Mouse (Mus musculus) thymus, postnatal 14 days (tissue): Measurements from ENCODE around the gene Olfr703.

ENCODE experiments used
- DNase-seq: peaks from one replicate; pipeline ENCODE4 v3.0.0; 2021

Olfr703 gene

DNA sequence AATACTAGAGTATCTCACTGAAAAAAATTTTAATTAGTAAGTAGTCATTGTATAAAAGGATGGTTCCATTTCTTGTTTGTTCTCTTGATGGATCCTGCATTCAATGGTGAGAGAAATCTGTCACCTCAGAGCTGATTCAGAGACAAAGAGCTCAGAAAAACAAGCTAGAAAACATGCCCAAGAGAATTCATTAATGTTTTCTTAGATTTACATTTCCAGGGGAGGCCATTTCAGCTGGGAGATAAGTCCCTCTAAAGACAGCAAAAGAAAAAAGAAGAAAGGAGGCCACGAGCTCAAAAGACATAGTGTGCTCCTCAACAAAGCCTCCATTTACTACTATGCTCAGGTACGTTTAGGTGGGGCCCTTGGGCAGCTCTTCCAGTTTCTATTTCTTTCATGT, at the start of gene Olfr703:
TSS of gene Olfr703 (plus strand) at position 301 of the 400 bp plus-strand sequence.
- DNase-seq = no peak

DNA sequence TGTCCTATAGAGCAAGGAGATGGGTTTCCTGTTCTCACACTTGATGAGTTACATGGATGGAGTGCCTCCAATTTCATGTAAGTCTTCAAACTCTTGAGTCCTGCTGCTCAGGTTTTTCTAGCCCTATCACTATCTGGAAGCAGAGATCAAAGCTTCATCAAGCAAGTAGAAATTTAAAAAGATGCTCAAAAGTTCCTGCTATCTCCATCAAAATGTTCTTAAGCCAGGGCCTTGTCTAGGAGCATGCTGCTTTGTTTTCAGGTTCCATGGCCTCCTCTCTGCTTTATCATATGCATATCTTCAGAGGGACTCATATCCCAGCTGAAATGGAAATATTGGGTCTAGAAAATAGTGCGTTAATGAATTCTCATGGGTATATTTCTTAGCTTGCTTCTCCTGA, 34.4 kb upstream of the Olfr703 start, which contains the start of gene Olfr700:
TSS of gene Olfr700 (minus strand) at position 101 of the 400 bp plus-strand sequence.
- no peak for DNase-seq

DNA sequence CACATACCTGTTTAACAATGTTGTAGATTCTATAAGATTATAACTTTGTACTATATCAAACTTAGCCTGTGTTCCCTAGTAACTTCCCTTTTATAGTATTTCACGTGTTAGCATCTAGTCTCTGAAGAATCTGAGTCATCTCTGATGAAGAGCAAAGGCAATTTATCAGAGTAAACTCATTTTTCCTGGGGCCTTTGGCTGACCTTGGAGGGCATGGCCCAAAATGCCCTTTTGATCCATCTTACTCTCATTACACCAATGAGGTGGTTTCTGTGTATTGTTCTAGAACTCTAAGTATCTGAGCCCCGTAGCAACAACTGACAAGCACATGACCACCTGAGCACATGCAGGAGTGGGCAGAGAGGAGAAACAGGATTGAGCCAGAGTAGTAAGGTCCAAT, 29.3 kb upstream of the Olfr703 start, which contains the start of gene Olfr701:
TSS of gene Olfr701 (plus strand) at position 301 of the 400 bp plus-strand sequence.
- no peak for DNase-seq

DNA sequence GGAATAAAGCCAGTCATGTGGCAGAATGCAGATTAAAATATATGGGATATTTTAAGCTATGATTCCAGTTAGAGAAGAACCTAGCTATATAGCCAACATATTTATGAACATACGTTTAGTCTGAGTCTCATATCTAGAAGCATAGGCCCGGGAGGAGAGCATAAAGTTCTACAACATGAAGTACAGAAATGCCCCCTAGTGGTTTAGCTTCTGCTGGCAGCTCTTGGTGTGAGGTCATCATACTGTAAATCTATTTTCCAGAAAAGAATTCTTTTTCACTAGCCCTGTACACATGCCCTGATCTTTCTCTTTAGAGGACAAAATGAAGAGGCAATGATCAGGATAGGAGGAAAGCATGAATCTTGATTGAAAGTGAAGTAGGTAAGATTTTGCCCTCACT, 27.4 kb upstream of the Olfr703 start:
- DNase-seq = peak; percentile 20

DNA sequence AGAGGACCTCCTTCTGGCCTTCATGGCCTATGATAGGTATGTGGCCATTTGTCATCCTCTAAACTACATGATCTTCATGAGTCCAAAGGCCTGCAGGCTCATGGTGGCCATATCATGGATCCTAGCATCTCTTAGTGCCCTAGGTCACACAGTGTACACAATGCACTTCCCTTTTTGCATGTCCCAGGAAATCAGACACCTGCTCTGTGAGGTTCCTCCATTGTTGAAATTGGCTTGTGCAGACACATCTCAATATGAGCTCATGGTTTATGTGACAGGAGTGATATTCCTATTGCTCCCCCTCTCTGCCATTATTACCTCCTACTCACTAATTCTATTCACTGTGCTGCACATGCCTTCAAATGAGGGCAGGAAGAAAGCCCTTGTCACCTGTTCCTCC, 24.7 kb upstream of the Olfr703 start:
- DNase-seq = no peak

DNA sequence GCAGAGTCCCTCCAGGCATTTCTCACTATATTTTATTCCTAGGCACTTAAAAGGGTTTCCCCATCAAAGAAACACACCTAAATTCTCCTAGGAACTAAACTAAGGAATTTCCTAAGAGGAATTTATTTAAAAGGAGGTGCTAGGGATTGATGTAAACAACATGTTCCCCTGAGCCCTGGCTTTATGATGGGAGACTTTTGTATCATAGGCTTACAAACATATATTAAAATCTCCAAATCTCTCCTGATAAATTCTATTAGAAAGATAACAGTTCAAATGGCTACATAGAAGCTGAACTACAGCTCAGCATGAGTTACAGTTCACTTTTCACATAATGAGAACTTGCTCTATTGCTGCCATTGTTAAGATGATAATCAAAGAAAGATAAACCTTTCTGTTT, 9.4 kb upstream of the Olfr703 start, which contains the start of gene Olfr702:
TSS of gene Olfr702 (minus strand) at position 101 of the 400 bp plus-strand sequence.
- no peak for DNase-seq

DNA sequence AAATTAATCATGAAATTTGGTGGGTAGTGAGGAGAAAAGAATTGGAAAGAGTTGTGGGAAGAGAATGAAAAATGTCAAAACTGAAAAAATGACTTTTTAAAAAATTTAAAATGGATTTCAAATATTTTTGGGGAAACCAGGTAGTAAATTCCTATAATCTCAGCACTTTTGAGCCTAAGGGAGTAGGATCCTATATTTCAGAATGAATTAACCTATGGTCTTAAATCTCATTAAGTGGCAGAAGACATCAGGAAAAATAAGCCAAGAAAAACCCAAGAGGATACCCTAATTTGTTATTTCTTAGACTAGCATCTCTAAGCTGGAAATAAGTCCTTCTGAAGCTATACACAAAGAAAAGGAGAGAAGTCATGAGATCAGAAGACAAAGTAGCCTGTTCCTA, 19.7 kb downstream of the Olfr703 start, which contains the start of gene Olfr704:
TSS of gene Olfr704 (plus strand) at position 301 of the 400 bp plus-strand sequence.
- DNase-seq = no peak

DNA sequence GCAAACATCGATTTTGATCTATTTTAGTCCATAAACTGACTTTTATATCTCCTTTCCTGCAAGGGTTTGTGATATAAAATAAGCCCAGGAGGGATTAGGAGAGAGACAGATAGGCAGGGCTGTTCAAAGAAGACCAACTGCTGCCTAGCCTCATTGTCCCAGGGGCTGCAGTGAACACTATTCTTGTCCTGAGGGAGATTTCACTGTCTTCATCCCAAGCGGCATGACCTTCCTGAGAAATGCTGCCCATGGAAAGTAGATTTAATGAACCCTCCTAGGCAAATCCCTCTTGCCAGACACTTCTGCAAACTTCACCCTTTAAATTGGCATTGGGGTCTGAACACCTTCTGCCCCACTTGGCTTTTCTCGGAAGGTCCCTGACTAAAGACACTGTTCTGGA, 33.6 kb downstream of the Olfr703 start, which contains the start of gene Olfr705:
TSS of gene Olfr705 (minus strand) at position 101 of the 400 bp plus-strand sequence.
- DNase-seq = no peak

DNA sequence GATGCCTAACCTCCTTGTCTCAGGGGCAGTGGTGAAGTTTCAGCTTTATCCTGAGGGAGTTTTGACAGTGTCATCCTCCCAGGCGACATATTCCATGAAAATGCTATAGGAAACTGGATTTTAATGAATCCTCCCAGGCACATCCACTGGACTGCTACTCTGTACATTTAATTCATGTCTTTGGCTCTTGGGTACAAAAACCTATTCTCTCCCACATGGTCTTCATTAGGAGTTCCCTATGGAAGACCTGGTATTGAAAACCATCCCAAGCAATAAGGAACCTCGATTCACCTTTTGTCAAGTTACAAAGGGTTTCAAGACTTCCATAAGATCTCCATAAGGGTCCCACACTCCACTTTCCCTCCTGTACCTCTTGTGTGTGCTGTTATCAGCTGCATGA, 44.9 kb downstream of the Olfr703 start, which contains the start of gene Olfr706:
TSS of gene Olfr706 (minus strand) at position 101 of the 400 bp plus-strand sequence.
- no peak for DNase-seq
